Mouse (Mus musculus) limb, embryonic 15.5 days (tissue): ENCODE data around the gene Lypd9. TPM values are rescaled to one million over a fixed set of nuclear protein-coding genes. Genes with fewer than 3 reads are reported as not detected.
"Not testable (repeated sequence)": the region's sequence is repeated elsewhere in the genome, so short reads cannot be mapped to it uniquely, and the experiment has no call there.

Source experiments
- ATAC-seq: fragments of 200-750 bp; cut with Nextera tagmentation; 2 replicates; pipeline ENCODE4 v1.8.0; 2017; ENCODE audit warnings: low read depth, moderate TSS enrichment; ENCODE audit not compliant: insufficient number of reproducible peaks, low FRiP score, low TSS enrichment
- H3K27ac ChIP-seq: fragments of 300-500 bp; sonication (generic); 2 replicates; pipeline ENCODE4 v1.5.1; 2015; ENCODE audit warnings: moderate library complexity, mild to moderate bottlenecking, inconsistent platforms
- H3K27me3 ChIP-seq: fragments of 300-500 bp; sonication (generic); 2 replicates; pipeline ENCODE4 v1.6.1; 2015; ENCODE audit warnings: inconsistent platforms
- H3K36me3 ChIP-seq: fragments of 300-500 bp; sonication (generic); 2 replicates; pipeline ENCODE4 v1.6.1; 2015; ENCODE audit warnings: inconsistent platforms
- H3K4me1 ChIP-seq: fragments of 300-500 bp; sonication (generic); 2 replicates; pipeline ENCODE4 v1.6.1; 2015; ENCODE audit warnings: inconsistent platforms
- H3K4me2 ChIP-seq: fragments of 300-500 bp; sonication (generic); 2 replicates; pipeline ENCODE4 v1.6.1; 2015; ENCODE audit warnings: mild to moderate bottlenecking, inconsistent platforms
- H3K4me3 ChIP-seq: fragments of 300-500 bp; sonication (generic); 2 replicates; pipeline ENCODE4 v1.5.1; 2015; ENCODE audit warnings: mild to moderate bottlenecking, inconsistent platforms
- H3K9ac ChIP-seq: fragments of 300-500 bp; sonication (generic); 2 replicates; pipeline ENCODE4 v1.6.1; 2015; ENCODE audit warnings: inconsistent platforms
- H3K9me3 ChIP-seq: fragments of 300-500 bp; sonication (generic); 2 replicates; pipeline ENCODE4 v1.6.1; 2016; ENCODE audit warnings: inconsistent platforms
- WGBS: fragments of 180-500 bp; shearing (Covaris S2); methylation state at CpG from one replicate; pipeline ENCODE4 v1.1.7; 2015; 5-methylcytosine and 5-hydroxymethylcytosine counted together
- polyA plus RNA-seq: library from polyadenylated mRNA; unstranded; fragments of >200 nt; fragmentation: Nextera tagmentation; extraction: Ambion mirVana; gene quantifications from 2 replicates; pipeline ENCODE4 v1.2.1, GENCODE M21; 2015

The Lypd9 gene
- not detected in 2 replicates for polyA plus RNA-seq

- H3K27me3 ChIP-seq, result no peaks in the 10 kb centered on the region
- H3K4me1 ChIP-seq, result no peaks in the 10 kb centered on the region
- H3K4me2 ChIP-seq, result no peak within 1 kb of the TSS
- WGBS, result 94% methylated on average over 9 of the region's 9 CpGs
- H3K36me3 ChIP-seq, result no peaks in the 10 kb centered on the region
- H3K9me3 ChIP-seq, result no peaks in the 10 kb centered on the region
- H3K4me3 ChIP-seq, result no peak within 1 kb of the TSS
- ATAC-seq, result no peak
- no peak within 1 kb of the TSS for H3K9ac ChIP-seq
- no peak within 1 kb of the TSS for H3K27ac ChIP-seq
Observed at GRCm38 (mm10) chr11:58452759-58453158, at the start of gene Lypd9. Lypd9 (minus strand) TSS chr11:58452923.

GRCm38 (mm10) chr11:58502472-58502871 lies 49.7 kb upstream of the Lypd9 start, which contains the start of gene Olfr331:
Olfr331 (minus strand) TSS chr11:58502572.
- not testable (repeated sequence) for H3K4me1 ChIP-seq, H3K9me3 ChIP-seq, H3K27me3 ChIP-seq, H3K9ac ChIP-seq, ATAC-seq, H3K27ac ChIP-seq, H3K4me3 ChIP-seq, H3K4me2 ChIP-seq, H3K36me3 ChIP-seq

- Histone ChIP-seq H3K4me1 (no peaks in the 10 kb centered on the region), H3K9me3 (no peaks in the 10 kb centered on the region), H3K27me3 (no peaks in the 10 kb centered on the region), H3K36me3 (no peaks in the 10 kb centered on the region), H3K9ac (no peak overlapping the region), H3K4me2 (no peak overlapping the region), H3K27ac (no peak overlapping the region), H3K4me3 (no peak overlapping the region)
- no peak for ATAC-seq
- WGBS, result 42% methylated on average over 3 of the region's 3 CpGs
Observed at GRCm38 (mm10) chr11:58499290-58499689, 46.6 kb upstream of the Lypd9 start.

GRCm38 (mm10) chr11:58498761-58499160 lies 46.0 kb upstream of the Lypd9 start:
- no peaks in the 10 kb centered on the region for H3K9me3 ChIP-seq
- no peaks in the 10 kb centered on the region for H3K27me3 ChIP-seq
- ATAC-seq, result no peak
- H3K9ac ChIP-seq, result no peak overlapping the region
- H3K4me1 ChIP-seq, result no peaks in the 10 kb centered on the region
- H3K4me3 ChIP-seq, result no peak overlapping the region
- H3K4me2 ChIP-seq, result no peak overlapping the region
- H3K36me3 ChIP-seq, result no peaks in the 10 kb centered on the region
- H3K27ac ChIP-seq, result no peak overlapping the region
- 78% methylated on average over 9 of the region's 9 CpGs for WGBS

- 79% methylated on average over 2 of the region's 2 CpGs for WGBS
- Histone ChIP-seq H3K4me1 (no peaks in the 10 kb centered on the region), H3K36me3 (no peaks in the 10 kb centered on the region), H3K4me3 (no peak within 1 kb of the TSS), H3K27ac (no peak within 1 kb of the TSS), H3K9ac (no peak within 1 kb of the TSS), H3K9me3 (no peaks in the 10 kb centered on the region), H3K4me2 (no peak within 1 kb of the TSS), H3K27me3 (no peaks in the 10 kb centered on the region)
- ATAC-seq, result no peak
Observed at GRCm38 (mm10) chr11:58492455-58492854, 39.7 kb upstream of the Lypd9 start, which contains the start of gene Olfr332. Olfr332 (minus strand) TSS chr11:58492555.

GRCm38 (mm10) chr11:58462170-58462569 lies 9.4 kb upstream of the Lypd9 start, which contains the start of gene Olfr30:
Olfr30 (minus strand) TSS chr11:58462270.
- H3K27me3 ChIP-seq, result no peaks in the 10 kb centered on the region
- no peak within 1 kb of the TSS for H3K4me2 ChIP-seq
- no peak within 1 kb of the TSS for H3K9ac ChIP-seq
- H3K4me1 ChIP-seq, result no peaks in the 10 kb centered on the region
- no peaks in the 10 kb centered on the region for H3K9me3 ChIP-seq
- no peaks in the 10 kb centered on the region for H3K36me3 ChIP-seq
- H3K27ac ChIP-seq, result no peak within 1 kb of the TSS
- no peak within 1 kb of the TSS for H3K4me3 ChIP-seq
- no peak for ATAC-seq

- no peaks in the 10 kb centered on the region for H3K9me3 ChIP-seq
- no peak overlapping the region for H3K27ac ChIP-seq
- no peak overlapping the region for H3K9ac ChIP-seq
- ATAC-seq, result no peak
- no peaks in the 10 kb centered on the region for H3K36me3 ChIP-seq
- H3K4me1 ChIP-seq, result no peaks in the 10 kb centered on the region
- 20% methylated on average over 4 of the region's 4 CpGs for WGBS
- H3K4me3 ChIP-seq, result no peak overlapping the region
- no peaks in the 10 kb centered on the region for H3K27me3 ChIP-seq
- no peak overlapping the region for H3K4me2 ChIP-seq
Observed at GRCm38 (mm10) chr11:58453592-58453991, 869 bp upstream of the Lypd9 start.

- H3K27me3 ChIP-seq, result no peaks in the 10 kb centered on the region
- H3K4me2 ChIP-seq, result no peak overlapping the region
- WGBS, result 18% methylated on average over 5 of the region's 5 CpGs
- ATAC-seq, result no peak
- H3K9me3 ChIP-seq, result no peaks in the 10 kb centered on the region
- H3K27ac ChIP-seq, result no peak overlapping the region
- H3K4me3 ChIP-seq, result no peak overlapping the region
- H3K36me3 ChIP-seq, result no peaks in the 10 kb centered on the region
- H3K4me1 ChIP-seq, result no peaks in the 10 kb centered on the region; the same call in 1 of the 2 replicates
- H3K9ac ChIP-seq, result no peak overlapping the region
Observed at GRCm38 (mm10) chr11:58437866-58438265, 14.9 kb downstream of the Lypd9 start.

GRCm38 (mm10) chr11:58432259-58432658 lies 20.5 kb downstream of the Lypd9 start, which contains the start of gene Gm12253:
Gm12253 (plus strand) TSS chr11:58432559.
- no peaks in the 10 kb centered on the region for H3K36me3 ChIP-seq
- H3K9me3 ChIP-seq, result no peaks in the 10 kb centered on the region
- no peak within 1 kb of the TSS for H3K4me3 ChIP-seq
- no peaks in the 10 kb centered on the region for H3K4me1 ChIP-seq
- no peak within 1 kb of the TSS for H3K9ac ChIP-seq
- ATAC-seq, result no peak
- H3K27me3 ChIP-seq, result no peaks in the 10 kb centered on the region
- WGBS, result 84% methylated on average over 3 of the region's 3 CpGs
- H3K4me2 ChIP-seq, result no peak within 1 kb of the TSS
- H3K27ac ChIP-seq, result no peak within 1 kb of the TSS

- Histone ChIP-seq H3K4me2 (no peak within 1 kb of the TSS), H3K9me3 (no peaks in the 10 kb centered on the region), H3K4me3 (no peak within 1 kb of the TSS), H3K27me3 (no peaks in the 10 kb centered on the region), H3K4me1 (no peaks in the 10 kb centered on the region), H3K27ac (no peak within 1 kb of the TSS), H3K36me3 (no peaks in the 10 kb centered on the region), H3K9ac (no peak within 1 kb of the TSS)
- no peak for ATAC-seq
- 26% methylated on average over 1 of the region's 1 CpGs for WGBS
Observed at GRCm38 (mm10) chr11:58420815-58421214, 31.9 kb downstream of the Lypd9 start, which contains the start of gene 1810065E05Rik. 1810065E05Rik (plus strand) TSS chr11:58421111.

GRCm38 (mm10) chr11:58418336-58418735 lies 34.4 kb downstream of the Lypd9 start:
- Histone ChIP-seq H3K27me3 (no peaks in the 10 kb centered on the region), H3K27ac (no peak overlapping the region), H3K4me1 (no peaks in the 10 kb centered on the region), H3K4me2 (no peak overlapping the region), H3K4me3 (no peak overlapping the region), H3K36me3 (no peaks in the 10 kb centered on the region), H3K9me3 (no peaks in the 10 kb centered on the region), H3K9ac (no peak overlapping the region)
- ATAC-seq, result no peak
- WGBS, result 54% methylated on average over 3 of the region's 3 CpGs

- H3K9ac ChIP-seq, result no peak overlapping the region
- no peaks in the 10 kb centered on the region for H3K27me3 ChIP-seq
- H3K4me3 ChIP-seq, result no peak overlapping the region
- no peaks in the 10 kb centered on the region for H3K9me3 ChIP-seq
- no peak overlapping the region for H3K27ac ChIP-seq
- 55% methylated on average over 3 of the region's 3 CpGs for WGBS
- H3K36me3 ChIP-seq, result no peaks in the 10 kb centered on the region
- H3K4me1 ChIP-seq, result no peaks in the 10 kb centered on the region
- ATAC-seq, result no peak
- H3K4me2 ChIP-seq, result no peak overlapping the region
Observed at GRCm38 (mm10) chr11:58408066-58408465, 44.7 kb downstream of the Lypd9 start.

GRCm38 (mm10) chr11:58400655-58401054 lies 52.1 kb downstream of the Lypd9 start:
- H3K4me1 ChIP-seq, result peaks cover 2% of the 10 kb centered on the region; the same call in 1 of the 2 replicates
- no peaks in the 10 kb centered on the region for H3K9me3 ChIP-seq
- H3K36me3 ChIP-seq, result no peaks in the 10 kb centered on the region
- H3K4me2 ChIP-seq, result no peak overlapping the region
- H3K9ac ChIP-seq, result no peak overlapping the region
- no peaks in the 10 kb centered on the region for H3K27me3 ChIP-seq
- no peak for ATAC-seq
- no peak overlapping the region for H3K4me3 ChIP-seq
- WGBS, result 56% methylated on average over 5 of the region's 5 CpGs
- H3K27ac ChIP-seq, result no peak overlapping the region
